Mouse (Mus musculus) adrenal gland, adult 8-10 months (tissue): ENCODE measurements at regions not wholly inside any gene's neighbourhood (a gene's known extent, or its start where the extent isn't known, plus 50 kb on each side); places are given as distances from the start of the nearest gene placed in this dataset.

ENCODE experiments used
- DNase-seq: peaks from one replicate; pipeline ENCODE4 v3.0.0; 2022

DNA sequence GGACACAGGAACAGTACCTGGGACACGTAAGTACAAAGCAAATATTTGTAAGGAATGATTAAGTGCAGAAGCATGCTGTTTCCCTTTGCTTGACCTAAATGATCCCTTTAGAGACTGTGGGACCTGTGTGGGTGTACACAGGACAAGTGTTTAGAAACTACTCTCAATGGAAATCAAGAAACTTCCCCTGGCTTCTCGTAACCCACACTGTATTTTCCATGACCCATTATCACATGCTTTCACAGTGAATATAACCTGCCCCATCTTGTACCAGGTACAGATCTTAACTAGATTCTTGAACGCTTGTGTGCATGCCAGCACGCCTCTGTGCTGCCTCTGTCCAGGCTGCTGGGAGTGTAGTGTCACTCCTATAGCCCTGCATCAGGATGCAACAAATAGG, 177.8 kb upstream of the Ahr start:
- DNase-seq, result no peak

DNA sequence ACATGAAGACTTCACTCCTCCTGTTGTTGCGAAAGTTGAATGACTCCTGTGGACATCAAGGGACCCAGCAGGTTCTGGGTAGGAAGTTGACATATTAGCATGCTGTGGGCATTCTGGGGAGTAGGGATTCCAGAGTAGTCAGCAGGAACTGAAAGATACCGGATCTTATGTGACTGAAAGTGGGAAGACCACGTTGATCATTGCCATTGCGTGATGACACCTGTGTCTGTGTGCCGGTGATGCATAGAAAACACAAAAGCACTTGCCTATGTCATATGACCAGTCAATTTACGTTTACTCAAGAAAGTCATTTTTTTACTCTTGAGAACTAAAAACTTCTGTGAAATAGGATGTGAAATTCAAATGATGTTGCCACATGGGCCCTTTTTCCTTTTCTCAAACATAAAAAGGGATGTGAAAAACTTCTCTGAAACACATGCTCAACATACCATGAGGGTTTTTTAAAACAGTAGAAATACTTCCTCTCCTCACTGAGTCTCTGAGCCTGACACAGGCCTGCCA, 176.8 kb upstream of the Ahr start:
- no peak for DNase-seq

DNA sequence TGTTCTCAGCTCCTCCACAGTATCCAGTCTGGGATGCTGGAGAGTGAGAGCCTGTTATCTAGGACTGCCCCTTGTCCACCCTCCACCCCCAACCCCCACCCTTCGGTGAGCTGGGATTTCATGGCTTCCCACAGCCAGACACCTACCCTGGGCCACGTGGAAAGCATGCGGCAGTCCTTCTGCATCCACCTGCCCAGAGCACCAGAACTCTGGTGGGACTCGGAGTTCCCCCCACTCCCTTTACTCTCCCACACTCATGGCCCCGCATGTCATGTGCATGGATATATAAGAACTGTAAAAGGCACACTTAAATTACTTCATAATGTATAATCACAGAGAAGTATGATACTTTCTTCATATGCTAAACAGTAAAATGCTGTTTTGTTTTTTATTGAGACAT, 175.5 kb upstream of the Ahr start:
- no peak for DNase-seq

DNA sequence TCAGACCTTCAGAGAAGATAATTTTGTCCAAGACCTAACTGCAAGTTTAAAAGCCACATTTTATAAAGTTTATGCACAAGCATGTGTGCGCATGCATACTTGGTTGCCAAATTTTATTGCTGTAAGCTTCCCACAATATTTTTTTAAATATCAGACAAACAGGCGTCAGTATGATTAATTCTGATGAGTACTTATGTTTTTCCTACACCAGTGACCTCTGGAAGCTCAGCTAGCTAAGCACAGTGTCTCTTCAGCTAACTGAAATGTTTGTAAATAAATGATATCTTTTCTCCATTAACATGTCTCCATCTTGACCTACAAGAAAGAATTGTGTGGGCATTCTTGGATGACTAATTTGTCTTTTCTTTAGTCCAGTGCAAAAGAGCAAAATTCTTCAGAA, 168.6 kb upstream of the Ahr start:
- no peak for DNase-seq

DNA sequence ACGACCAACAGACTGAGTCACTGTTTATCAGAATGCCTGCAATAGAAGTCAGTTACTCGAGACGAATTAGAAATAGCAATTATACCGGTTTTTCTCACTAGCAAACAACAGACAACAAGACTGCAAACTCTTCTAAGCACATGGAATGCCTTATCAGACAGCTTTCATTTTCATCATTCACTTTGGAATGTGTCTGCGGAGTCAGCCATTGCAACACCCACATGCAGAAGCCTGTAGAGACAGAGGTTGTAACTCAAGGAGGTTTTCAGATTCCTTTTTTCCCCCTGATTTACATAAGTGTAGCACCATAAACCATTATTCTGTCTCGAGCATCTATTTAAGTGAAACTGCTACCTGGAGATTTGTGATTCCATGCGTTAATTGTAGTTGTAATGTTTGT, 167.8 kb upstream of the Ahr start:
- DNase-seq, result no peak

DNA sequence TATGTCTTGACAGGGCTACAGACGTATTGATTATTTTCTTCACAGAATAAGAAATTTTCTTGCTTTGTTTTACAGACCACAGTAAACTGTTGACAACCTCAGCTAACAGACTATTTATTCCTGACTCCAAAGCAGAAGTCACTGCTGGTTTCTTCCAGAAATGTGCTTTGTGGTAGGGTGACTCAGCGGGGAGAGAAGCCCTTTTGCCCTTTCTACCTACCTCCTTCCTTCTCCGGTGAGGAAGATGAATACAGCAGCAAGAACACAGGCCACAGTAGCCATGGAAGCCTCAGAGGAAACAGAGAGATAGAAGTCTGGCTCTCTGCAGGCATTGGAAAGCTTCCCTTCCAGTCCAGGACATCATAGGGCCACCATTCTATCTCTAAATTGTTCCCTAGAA, 159.4 kb upstream of the Ahr start:
- no peak for DNase-seq

DNA sequence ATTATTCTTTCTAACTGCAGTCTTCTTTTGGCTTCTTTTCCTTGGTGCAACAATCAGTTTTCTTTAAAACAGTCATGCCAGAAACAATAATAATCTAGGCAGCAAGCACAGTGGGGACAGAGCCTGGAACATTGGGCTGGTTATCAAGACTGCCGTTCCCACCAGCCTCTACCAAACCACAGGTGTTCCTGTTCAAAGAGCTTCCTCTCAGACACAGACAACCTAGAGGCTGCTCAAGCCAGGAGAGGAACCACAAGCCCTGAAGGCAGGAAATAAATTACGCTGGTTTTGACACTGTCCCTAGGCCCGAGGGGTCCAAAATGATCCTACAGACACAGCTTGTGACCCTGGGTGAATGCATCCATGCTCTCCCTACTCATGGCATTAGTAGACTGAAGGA, 156.1 kb upstream of the Ahr start:
- DNase-seq, result no peak

DNA sequence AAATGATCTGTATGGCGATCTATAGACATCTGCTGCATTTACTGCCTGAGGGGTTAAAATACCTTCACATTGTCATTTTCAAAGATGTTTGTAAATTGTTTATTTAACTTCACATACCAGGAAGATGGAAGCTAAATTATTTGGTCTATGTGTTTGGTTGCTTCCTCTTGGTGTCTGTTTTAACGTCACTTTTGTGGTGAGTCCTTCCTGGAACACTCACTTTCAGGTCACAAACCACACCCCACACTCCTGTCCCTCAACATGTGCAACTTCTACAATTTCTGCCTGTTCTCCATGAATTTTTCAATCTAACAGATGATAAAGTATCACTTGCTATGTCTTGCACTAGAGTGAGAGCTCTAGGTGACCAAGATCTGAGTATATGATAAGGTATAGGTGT, 151.4 kb upstream of the Ahr start:
- no peak for DNase-seq

DNA sequence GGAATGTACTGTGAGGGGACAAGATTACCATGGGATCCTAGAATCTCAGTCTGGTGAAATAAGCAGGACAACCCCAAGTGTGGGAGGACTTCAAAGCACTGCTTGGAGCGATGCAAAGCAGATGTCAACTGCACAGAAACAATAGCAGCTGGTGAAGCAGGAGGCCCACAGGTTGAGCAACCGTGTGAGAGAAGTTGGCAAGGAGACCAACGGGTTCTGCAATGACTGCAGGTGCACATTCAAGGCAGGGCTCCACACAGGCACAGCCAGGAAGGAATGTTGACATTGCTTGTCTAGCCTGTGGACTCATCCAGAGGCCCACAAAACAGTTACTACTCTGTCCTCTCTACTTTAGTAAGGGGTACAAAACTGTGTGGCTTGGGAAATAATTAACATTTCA, 150.4 kb upstream of the Ahr start:
- no peak for DNase-seq

DNA sequence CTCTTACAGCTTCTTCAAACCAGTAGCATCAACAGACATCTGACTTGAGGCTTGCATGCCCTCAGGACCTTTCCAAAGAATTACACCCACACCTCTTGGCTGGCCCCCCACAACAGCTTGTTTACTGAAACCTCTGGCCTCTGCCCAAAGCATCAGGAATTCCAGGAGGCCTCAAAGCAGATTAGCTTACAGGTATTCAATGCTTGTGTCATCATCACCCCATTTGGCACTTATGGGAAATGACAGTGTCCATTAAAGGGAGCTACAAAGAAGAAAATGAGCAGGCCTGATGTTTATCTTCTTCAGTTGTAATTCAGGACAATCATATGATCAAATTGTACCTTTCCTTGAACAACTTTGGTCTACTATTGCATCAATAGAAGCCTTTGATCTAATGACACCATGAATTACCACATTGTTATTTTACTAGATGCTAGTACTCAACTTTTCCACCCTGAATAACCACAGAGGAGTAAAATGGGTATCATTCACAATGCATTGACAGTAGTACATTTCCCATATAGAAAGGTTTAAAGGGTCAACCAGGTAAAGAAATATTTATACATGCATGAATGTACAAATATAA, 147.1 kb upstream of the Ahr start:
- DNase-seq, result no peak

DNA sequence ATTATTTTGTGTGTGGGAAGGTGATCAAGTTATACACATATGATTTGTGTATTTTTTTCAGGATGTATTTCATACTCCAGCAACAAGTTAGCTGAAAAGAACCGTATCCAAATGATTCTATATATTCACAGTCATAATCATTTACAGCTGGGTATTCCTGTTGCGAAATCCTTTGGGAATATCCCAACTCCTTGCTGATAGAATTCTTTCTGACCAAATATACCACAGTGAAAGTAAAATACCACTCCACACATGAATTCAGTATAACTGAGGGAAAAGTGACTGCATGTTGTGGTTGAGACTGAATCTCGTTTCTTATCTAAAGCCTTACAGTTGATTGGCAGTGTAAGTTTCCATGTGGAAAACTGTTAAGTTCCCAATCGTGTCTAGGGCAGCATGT, 145.1 kb upstream of the Ahr start:
- no peak for DNase-seq

DNA sequence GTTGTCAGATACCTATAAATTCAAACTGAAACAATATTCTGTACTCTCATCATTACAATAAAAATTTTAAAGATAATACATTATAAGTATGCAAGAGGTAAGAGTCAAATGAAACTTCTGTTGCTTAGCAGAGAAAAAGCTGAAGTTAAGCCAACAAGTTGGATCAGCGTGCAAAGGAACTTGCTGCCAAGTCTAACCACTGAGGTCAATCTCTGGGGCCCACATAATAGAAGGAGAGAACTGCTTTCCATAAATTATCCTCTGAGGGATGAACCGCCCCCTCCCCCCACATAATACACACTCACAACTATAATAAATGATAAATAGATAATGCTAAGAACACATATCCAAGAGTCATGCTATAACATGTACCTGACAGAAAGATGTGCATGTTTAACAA, 144.2 kb upstream of the Ahr start:
- no peak for DNase-seq

DNA sequence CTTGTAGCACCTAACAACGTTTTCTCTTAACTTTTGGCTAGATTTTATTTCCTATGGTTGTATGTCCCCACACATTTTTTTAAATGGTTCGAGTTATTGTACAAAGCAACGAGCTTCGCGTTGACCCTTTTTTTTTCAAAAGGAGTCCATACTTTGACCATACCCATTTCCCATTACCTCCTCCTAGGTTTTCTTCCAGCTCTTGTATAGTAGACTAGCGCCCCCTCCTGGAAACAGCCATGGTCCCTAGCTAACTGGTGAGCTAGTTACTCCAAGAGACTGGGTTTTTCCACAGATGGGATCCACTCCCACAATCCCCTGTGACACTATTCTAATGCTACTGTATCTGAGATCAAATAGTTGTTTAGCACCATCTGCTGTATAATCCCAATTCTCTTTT, 139.6 kb upstream of the Ahr start:
- peak; percentile 21 for DNase-seq

DNA sequence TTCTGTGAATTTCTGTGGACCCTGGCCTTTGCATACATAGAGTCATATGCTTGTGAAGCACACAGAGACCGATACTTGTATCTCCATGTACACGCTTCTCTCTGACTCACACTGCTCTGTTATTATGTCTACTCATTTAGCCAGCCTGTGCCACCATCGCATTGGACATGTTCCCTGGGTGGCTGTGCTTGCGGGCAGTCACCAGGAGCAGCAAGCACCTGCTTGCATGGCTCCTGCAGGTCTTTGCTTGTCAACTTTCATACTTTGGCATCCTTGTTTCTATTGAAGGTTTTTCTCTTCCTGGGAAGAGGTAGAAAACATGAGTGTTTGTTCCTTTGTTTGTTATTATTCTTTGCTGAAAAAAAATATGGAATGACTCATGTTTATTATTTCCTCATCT, 136.1 kb upstream of the Ahr start:
- no peak for DNase-seq

DNA sequence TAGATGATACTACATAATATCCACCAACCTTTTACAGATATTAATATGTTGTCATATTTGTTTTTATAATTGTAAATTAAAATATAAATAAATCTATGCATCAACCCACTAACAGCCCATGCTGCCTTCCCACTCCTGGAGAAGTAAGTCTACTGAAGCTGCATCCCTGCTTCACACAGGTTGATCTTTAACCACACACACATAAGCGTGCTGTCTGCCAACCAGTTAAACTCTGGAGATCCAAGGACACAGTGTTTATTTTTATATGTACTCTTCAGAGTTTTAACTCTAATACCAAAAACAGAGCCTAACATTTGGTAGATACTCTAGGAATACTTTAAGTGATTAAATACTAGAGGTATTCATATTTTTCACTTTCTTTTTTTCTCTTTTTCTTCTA, 133.9 kb upstream of the Ahr start:
- DNase-seq, result no peak

DNA sequence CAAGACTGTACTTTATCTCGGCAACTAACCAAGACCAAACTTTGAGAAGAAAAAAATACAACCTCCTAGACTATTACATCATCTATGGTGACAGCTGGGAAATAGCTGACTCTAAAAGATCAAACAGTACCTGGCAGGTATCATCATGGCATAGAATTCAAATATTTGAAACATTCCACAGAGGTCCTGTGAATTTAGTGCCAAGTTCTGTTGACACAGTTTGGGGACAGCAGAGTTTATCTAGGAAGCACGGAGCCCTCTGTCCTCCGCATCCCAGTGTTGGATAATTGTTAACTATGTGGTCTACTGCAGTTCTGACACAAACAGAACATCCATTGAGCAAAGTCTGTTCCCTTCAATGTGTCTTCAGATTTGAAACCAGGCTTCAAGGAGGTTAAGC, 132.9 kb upstream of the Ahr start:
- DNase-seq, result no peak

DNA sequence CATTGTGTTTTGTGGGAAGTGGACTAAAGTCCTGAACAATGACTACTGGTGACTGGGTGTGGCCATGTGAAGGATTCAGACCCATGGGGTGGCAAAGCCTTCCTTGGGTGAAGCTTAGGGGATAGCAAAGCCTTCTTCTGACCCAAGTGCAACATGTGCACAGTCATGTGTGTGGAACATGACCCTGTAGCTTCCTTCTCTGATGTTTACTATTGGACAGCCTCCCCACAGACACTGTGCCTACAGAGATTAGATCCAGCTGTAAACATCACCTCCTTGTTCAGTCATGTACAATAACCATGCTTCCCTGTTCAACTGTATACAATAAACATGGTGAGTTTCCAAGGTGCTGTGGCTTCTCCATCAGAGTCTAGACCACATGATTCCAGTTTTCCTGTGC, 132.4 kb upstream of the Ahr start:
- no peak for DNase-seq

DNA sequence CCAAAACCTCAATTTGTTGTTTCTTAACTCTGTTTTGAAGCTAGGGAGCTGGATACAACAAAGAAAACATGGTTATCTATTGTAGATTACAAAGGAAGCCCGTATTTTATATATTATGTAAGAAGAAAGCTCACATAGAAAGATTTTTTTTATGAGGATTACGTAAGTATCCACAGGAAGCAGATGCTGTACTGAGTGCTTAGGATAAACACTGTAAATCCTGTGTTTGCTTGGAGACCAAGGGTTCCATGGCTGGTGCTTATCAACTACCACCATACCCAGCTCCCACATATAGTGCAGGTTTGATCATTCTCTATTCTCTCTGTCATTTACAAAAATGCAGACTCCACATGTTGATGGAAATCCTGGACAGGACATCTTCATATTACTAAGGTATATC, 131.2 kb upstream of the Ahr start:
- no peak for DNase-seq

DNA sequence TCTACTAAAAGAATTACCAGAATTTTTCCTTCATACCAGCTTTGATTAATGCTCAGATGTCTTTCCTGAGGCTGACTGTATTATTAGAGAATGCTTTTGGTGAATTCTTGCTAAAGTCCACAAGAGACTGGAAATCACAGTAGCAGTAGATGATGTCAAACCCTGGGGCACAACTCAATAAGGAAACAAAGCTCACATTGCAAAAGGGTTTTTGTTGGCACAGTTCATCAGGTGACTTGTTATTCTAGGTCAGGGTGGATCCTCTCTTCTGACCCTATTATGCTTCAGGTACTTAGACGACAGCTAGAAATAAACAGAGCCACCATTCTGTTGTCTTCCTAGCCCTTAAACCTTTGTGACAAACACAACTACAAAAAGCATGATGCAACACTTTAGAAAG, 128.2 kb upstream of the Ahr start:
- no peak for DNase-seq

DNA sequence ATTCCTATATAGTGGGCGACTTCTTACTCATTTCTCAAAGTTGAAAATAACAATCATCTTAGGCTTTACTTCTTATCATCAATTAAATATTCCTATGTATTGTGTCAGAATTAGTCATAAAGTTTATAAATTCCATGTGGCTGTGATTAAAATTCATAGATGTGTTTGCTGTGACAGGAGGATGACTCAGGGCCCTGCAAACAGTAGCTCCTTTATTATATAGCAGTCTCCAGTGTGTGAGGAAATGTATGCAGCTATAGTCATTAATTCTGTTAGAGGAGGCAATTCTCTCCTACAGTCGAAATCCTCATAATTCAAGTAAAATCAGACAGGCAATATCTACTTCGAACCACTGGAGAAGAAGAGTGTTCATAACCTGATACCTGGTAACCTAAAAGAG, 121.7 kb upstream of the Ahr start:
- no peak for DNase-seq

DNA sequence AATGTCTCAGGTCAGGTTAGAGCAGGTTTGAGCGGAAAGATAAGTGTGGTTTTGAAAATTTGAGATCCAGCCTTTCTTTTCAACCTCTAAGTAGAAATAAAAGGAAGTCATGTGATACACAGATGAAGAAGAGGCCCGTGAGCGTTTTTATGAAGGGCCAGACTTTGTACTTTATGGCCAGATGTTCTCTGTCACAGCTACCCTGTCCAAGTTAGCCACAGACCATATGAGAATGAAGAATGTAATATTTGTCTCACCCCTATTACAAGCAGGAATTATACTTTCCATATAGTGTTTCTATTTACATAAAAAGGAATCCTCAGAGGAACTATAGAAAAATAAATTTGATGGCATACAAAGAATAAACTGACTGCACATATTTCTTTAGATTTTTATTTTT, 114.9 kb upstream of the Ahr start:
- no peak for DNase-seq

DNA sequence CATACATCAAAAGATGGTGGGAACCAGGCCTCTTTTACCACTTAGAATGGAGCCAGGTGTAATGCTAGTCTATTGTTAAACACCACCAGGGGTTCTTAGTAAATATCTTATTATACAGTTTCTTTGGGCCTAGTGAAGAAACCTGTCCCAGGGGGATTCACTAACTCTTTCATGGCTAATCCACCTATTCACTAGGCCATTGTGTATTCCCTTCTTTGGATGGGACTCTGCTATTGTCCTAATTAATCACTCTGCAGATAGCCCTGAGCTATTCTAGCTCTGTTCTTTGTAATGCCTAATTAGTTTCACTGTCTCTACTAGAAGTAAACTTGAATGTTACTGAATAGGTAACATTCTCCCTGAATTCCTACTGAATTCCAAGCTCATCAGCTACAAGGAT, 107.6 kb upstream of the Ahr start:
- DNase-seq, result no peak

DNA sequence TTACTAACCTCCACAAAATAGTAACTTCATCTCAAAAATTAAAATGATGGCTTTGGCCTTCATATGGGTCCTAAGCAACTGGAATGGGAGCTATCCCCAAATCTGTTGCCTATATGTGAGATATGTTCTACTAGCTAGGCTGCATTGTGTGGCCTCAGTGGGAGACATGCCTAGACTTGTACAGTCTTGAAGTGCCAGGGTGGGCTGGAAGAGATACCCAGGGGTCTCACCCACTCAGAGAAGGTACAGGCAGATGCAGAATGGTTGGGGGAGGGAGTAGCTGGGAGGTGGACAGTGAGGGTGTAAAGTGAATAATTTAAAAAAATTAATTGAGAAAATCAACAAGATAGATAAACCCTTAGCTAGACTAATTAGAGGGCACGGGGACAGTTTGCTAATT, 106.9 kb upstream of the Ahr start:
- no peak for DNase-seq

DNA sequence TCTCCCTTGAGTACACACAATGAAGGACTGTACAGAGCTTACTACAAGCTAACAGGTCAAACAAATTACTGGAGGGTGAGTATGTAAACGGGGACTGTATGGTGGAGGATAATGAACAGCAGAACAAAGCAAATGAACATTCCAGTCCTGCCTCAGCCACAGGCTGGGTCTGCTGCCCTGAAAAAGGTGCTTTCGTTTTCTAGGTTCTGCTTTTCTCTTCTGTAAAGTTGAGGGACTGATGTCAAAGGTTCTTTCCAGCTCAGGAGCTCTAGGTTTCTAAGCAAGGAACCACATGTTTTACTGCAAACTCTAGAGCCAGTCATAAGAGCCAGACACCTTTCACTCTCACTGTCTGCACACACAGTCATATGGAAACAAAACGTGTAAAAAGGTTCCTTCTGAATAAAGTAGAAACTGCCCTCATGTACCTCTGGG, 106.1 kb upstream of the Ahr start:
- DNase-seq, result no peak

DNA sequence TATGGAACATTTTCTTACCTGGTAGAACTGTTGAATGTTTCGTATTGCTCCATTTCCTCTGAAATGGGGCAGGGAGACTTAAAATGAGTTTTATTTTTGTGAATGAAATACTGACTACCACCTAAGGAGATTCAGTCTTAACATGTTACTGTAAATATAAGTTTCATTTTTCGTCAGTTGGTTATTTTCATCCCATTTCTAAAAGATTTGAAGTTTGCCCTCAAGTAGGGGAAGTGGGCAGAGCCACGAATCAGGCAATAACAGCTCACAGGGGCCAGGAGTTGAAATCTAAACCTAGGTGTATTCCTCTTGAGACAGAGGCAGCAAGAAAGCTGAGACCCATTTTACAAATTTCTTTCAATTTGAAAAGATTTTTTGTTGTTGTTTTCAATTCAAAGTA, 88.6 kb upstream of the Ahr start:
- no peak for DNase-seq

DNA sequence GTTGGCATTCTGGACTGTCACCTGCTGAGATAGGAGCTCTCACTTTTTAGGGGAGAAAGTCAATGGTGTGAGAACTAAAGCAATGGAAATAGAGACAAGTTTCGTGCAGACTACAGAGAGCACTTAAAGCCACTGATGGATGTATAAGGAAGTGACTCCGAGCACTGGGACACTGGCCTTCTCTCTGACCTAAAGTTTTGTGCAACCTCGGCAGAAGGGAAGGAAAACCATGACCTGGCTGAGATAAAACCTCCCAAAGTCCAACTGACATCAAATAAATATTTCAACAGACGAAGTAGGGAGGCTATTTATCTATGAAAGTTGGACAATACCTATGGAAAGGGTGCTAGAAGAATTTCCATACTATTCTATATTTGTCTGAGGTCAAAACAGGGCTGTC, 80.0 kb upstream of the Ahr start:
- no peak for DNase-seq
